Mouse (Mus musculus): ENCODE measurements around the gene Lingo3.
"Not testable (repeated sequence)": the region's sequence is repeated elsewhere in the genome, so short reads cannot be mapped to it uniquely, and the experiment has no call there.

DNA sequence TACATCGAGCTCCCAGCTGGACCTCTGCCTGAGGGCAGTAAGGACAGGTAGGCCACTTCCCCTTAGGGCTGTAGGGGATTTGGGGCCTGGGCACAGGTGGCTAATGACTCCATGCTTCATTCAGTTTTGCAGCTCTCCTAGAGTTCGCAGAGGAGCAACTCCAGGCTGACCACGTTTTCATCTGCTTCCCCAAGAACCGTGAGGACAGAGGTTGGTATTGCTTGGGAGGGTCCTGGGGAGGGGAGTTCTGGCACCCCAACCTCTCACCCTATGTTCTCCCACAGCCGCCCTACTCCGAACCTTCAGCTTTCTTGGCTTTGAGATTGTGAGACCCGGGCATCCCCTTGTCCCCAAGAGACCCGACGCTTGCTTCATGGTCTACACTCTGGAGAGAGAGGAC is 15.3 kb downstream of the Lingo3 start:
- not testable (repeated sequence) for TF ChIP-seq CTCF (IDR thresholded peaks at IDR 0.05; ENCODE audit: borderline replicate concordance, insufficient read depth, low read length); POLR2A (IDR thresholded peaks at IDR 0.05; ENCODE audit: low read depth, low read length)
